Mouse (Mus musculus) forebrain, embryonic 13.5 days (tissue): ENCODE measurements around the gene Fndc8. TPM values are rescaled to one million over a fixed set of nuclear protein-coding genes. Genes with fewer than 3 reads are reported as not detected.

Source experiments
- ATAC-seq: fragments of 200-750 bp; cut with Nextera tagmentation; 2 replicates; pipeline ENCODE4 v1.8.0; 2017
- H3K27ac ChIP-seq: fragments of 300-500 bp; sonication (generic); 2 replicates; pipeline ENCODE4 v1.5.1; 2015; ENCODE audit warnings: inconsistent platforms, mild to moderate bottlenecking, moderate library complexity
- H3K27me3 ChIP-seq: fragments of 300-500 bp; sonication (generic); 2 replicates; pipeline ENCODE4 v1.6.1; 2015; ENCODE audit warnings: mild to moderate bottlenecking, inconsistent platforms
- H3K36me3 ChIP-seq: fragments of 300-500 bp; sonication (generic); 2 replicates; pipeline ENCODE4 v1.6.1; 2015; ENCODE audit warnings: mild to moderate bottlenecking, inconsistent platforms; ENCODE audit not compliant: poor library complexity, severe bottlenecking
- H3K4me1 ChIP-seq: fragments of 300-500 bp; sonication (generic); 2 replicates; pipeline ENCODE4 v1.6.1; 2015; ENCODE audit warnings: inconsistent platforms
- H3K4me2 ChIP-seq: fragments of 300-500 bp; sonication (generic); 2 replicates; pipeline ENCODE4 v1.6.1; 2015; ENCODE audit warnings: inconsistent platforms, mild to moderate bottlenecking, moderate library complexity
- H3K4me3 ChIP-seq: fragments of 300-500 bp; sonication (generic); 2 replicates; pipeline ENCODE4 v1.5.1; 2015; ENCODE audit warnings: mild to moderate bottlenecking, inconsistent platforms
- H3K9ac ChIP-seq: fragments of 300-500 bp; sonication (generic); 2 replicates; pipeline ENCODE4 v1.6.1; 2015; ENCODE audit warnings: mild to moderate bottlenecking, inconsistent platforms
- H3K9me3 ChIP-seq: fragments of 300-500 bp; sonication (generic); replicated peaks from 2 replicates; pipeline ENCODE4 v1.6.1; 2016; ENCODE audit warnings: inconsistent platforms
- WGBS: fragments of 180-500 bp; shearing (Covaris S2); methylation state at CpG from one replicate; pipeline ENCODE4 v1.1.7; 2015; 5-methylcytosine and 5-hydroxymethylcytosine counted together
- polyA plus RNA-seq: library from polyadenylated mRNA; unstranded; fragments of >200 nt; fragmentation: Nextera tagmentation; extraction: Ambion mirVana; gene quantifications from 2 replicates; pipeline ENCODE4 v1.2.1, GENCODE M21; 2015

The Fndc8 gene
- polyA plus RNA-seq, 1 experiment from 2014 or later, result 0.22 TPM

GRCm38 (mm10) chr11:82899720-82900119 lies 7.8 kb downstream of the Fndc8 start:
- Histone ChIP-seq H3K9ac (no peak overlapping the region), H3K4me2 (no peak overlapping the region), H3K36me3 (peaks cover 74% of the 10 kb centered on the region), H3K9me3 (no peaks in the 10 kb centered on the region), H3K27me3 (no peaks in the 10 kb centered on the region), H3K27ac (no peak overlapping the region), H3K4me1 (no peaks in the 10 kb centered on the region), H3K4me3 (no peak overlapping the region)
- ATAC-seq, result no peak
- WGBS, result 96% methylated on average over 5 of the region's 5 CpGs

DNA sequence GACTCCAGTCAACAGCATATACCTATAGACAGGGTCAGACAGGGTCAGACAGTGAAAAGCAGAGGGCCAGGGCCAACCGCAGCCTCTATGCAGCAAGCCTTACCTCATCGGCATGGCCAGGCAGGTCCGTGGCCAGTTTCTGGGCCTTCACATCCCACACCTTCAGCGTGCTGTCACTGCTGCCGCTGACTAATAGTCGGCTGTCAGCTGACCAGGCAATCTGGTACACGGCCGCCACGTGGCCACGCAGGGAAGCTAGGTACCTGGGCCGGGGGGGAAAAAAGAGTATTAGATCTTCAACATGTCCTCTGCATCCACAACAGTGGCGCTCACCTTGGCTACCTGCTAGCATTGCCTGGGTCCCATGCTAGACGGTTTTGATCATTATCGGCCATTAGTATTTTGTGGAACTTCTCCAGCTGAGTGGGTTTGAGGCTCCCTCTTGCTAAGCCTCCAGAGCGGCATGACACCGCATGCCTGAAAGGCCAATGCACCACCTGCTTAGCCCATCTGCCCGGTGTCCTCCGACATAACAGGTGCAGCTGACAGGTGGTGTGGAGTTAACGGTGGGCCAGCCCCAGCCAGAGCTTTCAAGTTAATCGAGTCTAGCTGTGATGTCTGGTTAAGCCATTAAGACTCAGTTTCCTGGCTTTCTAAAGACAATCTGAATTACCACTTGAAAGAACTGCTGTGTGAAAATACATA lies 9.8 kb downstream of the Fndc8 start:
- Histone ChIP-seq H3K9me3 (no peaks in the 10 kb centered on the region), H3K9ac (no peak overlapping the region), H3K36me3 (peaks cover 92% of the 10 kb centered on the region), H3K27ac (no peak overlapping the region), H3K27me3 (no peaks in the 10 kb centered on the region), H3K4me3 (no peak overlapping the region), H3K4me2 (no peak overlapping the region), H3K4me1 (no peaks in the 10 kb centered on the region)
- WGBS, result 91% methylated on average over 20 of the region's 20 CpGs
- ATAC-seq, result no peak

DNA sequence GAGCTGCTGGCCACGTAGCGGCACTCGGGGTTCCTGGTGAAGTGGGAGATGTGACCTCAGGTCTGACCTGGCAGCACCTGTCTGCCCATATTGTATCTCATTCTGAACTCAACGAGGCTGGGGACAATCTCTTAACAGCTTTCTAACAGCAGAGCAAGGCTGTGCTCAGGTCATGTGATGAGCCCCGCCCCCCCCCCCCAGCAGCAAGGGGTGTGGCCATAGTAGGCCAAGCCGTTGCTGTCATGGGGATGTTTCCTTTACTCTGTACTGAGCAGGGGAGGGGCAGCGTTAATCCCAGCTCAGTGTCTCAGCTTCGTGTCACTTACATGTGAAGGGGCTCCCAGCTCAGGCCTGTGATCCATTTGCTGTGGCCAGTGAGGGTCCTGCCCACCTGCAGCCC lies 13.0 kb downstream of the Fndc8 start:
- 65% methylated on average over 8 of the region's 8 CpGs for WGBS
- H3K27ac ChIP-seq, result no peak overlapping the region
- H3K36me3 ChIP-seq, result peaks cover 66% of the 10 kb centered on the region
- H3K9me3 ChIP-seq, result no peaks in the 10 kb centered on the region
- no peak overlapping the region for H3K4me2 ChIP-seq
- H3K4me3 ChIP-seq, result no peak overlapping the region
- H3K9ac ChIP-seq, result no peak overlapping the region
- no peak for ATAC-seq
- H3K4me1 ChIP-seq, result peaks cover 9% of the 10 kb centered on the region
- H3K27me3 ChIP-seq, result no peaks in the 10 kb centered on the region

- Histone ChIP-seq H3K4me2 (no peak overlapping the region), H3K9me3 (no peaks in the 10 kb centered on the region), H3K9ac (no peak overlapping the region), H3K36me3 (peaks cover 57% of the 10 kb centered on the region), H3K27me3 (no peaks in the 10 kb centered on the region), H3K4me1 (peaks cover 9% of the 10 kb centered on the region), H3K27ac (no peak overlapping the region), H3K4me3 (no peak overlapping the region)
- WGBS, result 86% methylated on average over 5 of the region's 5 CpGs
- ATAC-seq, result no peak
These were observed 13.9 kb downstream of the Fndc8 start for GRCm38 (mm10) chr11:82905816-82906215.

DNA sequence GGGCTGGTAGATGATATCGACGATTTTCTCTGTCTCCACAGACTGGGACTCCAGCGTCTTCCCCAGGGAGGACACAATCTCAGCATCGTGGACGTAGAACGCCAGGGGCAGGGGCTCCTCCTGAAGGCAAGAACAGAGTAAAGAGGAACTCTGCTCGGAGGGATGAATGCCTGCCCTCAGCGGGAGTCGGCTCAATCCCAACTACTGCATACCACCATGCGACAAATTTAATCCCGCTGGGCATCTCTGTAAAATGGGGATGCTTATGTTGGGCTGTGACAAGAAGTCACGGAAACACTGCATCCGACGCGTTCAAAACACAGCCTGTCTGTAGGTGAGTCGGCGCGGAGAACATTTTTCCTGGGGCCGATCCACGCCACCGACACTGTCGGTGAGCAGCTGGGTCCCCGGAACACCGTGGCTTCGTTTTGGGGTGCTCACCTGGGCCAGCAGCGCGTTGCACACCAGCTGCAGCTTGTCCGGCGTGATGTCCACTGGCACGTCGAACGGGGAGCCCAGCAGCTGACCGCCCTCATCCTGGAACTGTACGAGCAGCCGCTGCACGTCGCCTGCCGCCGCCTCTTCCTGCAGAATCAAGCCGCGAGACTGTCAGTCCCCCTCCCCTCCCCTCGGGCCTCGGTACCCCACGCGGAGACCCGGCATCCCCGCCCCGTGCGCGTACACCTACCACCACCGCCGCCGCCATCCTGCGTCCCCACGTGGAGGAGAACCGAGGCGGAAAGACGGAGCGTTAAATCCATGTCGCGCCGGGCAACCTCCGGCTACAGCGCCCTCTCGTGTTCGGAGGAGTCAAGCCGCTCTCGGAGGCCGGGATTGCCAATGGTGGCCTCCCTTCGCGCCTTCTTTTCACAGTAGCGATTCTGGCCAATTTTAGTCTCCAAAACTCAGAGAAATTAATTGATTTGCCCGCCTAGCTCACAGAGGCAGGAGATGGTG lies 16.0 kb downstream of the Fndc8 start, which contains the start of gene Nle1:
Gene Nle1 (minus strand): TSS at position 761 of the 957 bp plus-strand sequence.
- peak within 1 kb of the TSS; percentile 85 for H3K4me3 ChIP-seq
- peak; percentile 94 for ATAC-seq
- 1% methylated on average over 72 of the region's 73 CpGs for WGBS
- H3K27me3 ChIP-seq, result peaks cover 8% of the 10 kb centered on the region; the same call in 1 of the 2 replicates
- peak within 1 kb of the TSS; percentile 85 for H3K4me2 ChIP-seq
- no peak within 1 kb of the TSS for H3K27ac ChIP-seq
- peak within 1 kb of the TSS; percentile 85 for H3K9ac ChIP-seq
- peaks cover 9% of the 10 kb centered on the region for H3K4me1 ChIP-seq
- no peaks in the 10 kb centered on the region for H3K9me3 ChIP-seq
- H3K36me3 ChIP-seq, result peaks cover 36% of the 10 kb centered on the region

- 48% methylated on average over 10 of the region's 10 CpGs for WGBS
- peaks cover 9% of the 10 kb centered on the region for H3K4me1 ChIP-seq
- peaks cover 14% of the 10 kb centered on the region for H3K27me3 ChIP-seq
- H3K9ac ChIP-seq, result peak overlapping the region; percentile 85
- peak overlapping the region; percentile 85 for H3K4me3 ChIP-seq
- no peak overlapping the region for H3K27ac ChIP-seq
- peak overlapping the region; percentile 85 for H3K4me2 ChIP-seq
- ATAC-seq, result peak; percentile 10; the same call in 1 of the 2 replicates
- no peaks in the 10 kb centered on the region for H3K9me3 ChIP-seq
- peaks cover 29% of the 10 kb centered on the region for H3K36me3 ChIP-seq
These were observed 16.7 kb downstream of the Fndc8 start for GRCm38 (mm10) chr11:82908608-82908989.

GRCm38 (mm10) chr11:82910250-82910649 lies 18.3 kb downstream of the Fndc8 start, which contains the start of gene Unc45b:
Gene Unc45b, plus strand, starts transcription at chr11:82910550.
- Histone ChIP-seq H3K9me3 (no peaks in the 10 kb centered on the region), H3K4me3 (no peak within 1 kb of the TSS), H3K4me1 (peaks cover 13% of the 10 kb centered on the region), H3K27me3 (peaks cover 23% of the 10 kb centered on the region), H3K36me3 (peaks cover 13% of the 10 kb centered on the region), H3K27ac (no peak within 1 kb of the TSS), H3K4me2 (no peak within 1 kb of the TSS), H3K9ac (no peak within 1 kb of the TSS)
- WGBS, result 91% methylated on average over 4 of the region's 4 CpGs
- ATAC-seq, result no peak

- Histone ChIP-seq H3K4me2 (no peak overlapping the region), H3K9ac (no peak overlapping the region), H3K4me3 (no peak overlapping the region), H3K9me3 (no peaks in the 10 kb centered on the region), H3K36me3 (peaks cover 7% of the 10 kb centered on the region; the same call in 1 of the 2 replicates), H3K27ac (no peak overlapping the region), H3K27me3 (peaks cover 23% of the 10 kb centered on the region), H3K4me1 (peaks cover 13% of the 10 kb centered on the region)
- WGBS, result 90% methylated on average over 11 of the region's 11 CpGs
- ATAC-seq, result no peak
These were observed 18.9 kb downstream of the Fndc8 start for GRCm38 (mm10) chr11:82910679-82911389.

- H3K4me1 ChIP-seq, result 0 out of 2 replicates have a peak, but pooled peaks cover 3% of the 10 kb centered on the region
- ATAC-seq, result peak; percentile 53
- 0 out of 2 replicates have a peak overlapping the region, but pooled peaks have one; percentile 18 for H3K4me3 ChIP-seq
- H3K27me3 ChIP-seq, result peaks cover 26% of the 10 kb centered on the region
- H3K9ac ChIP-seq, result no peak overlapping the region; the same call in 1 of the 2 replicates
- no peaks in the 10 kb centered on the region for H3K9me3 ChIP-seq
- peak overlapping the region; percentile 54 for H3K4me2 ChIP-seq
- H3K27ac ChIP-seq, result no peak overlapping the region
- 7% methylated on average over 16 of the region's 16 CpGs for WGBS
- no peaks in the 10 kb centered on the region for H3K36me3 ChIP-seq
These were observed 22.9 kb downstream of the Fndc8 start for GRCm38 (mm10) chr11:82914711-82915352.

DNA sequence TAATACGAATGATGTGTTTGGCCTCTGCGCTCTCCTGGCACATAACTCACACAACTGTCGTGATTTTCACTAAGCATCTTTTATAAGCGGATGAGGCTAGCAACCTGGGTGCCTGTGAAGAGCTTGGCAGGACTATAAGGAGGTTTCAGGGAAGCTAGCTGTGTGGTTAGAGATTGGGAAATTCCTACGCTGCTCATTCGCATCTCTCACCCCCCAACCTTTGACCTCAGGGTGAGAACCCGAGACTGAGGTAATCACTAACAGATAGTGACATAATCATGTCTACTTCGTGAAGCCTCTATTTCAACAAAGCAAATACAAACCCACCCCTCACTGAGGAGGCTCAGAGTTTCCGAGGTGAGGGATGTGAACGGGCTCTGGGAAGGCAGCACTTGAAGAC lies 28.8 kb downstream of the Fndc8 start:
- Histone ChIP-seq H3K4me3 (no peak overlapping the region), H3K4me1 (no peaks in the 10 kb centered on the region), H3K36me3 (no peaks in the 10 kb centered on the region), H3K9ac (no peak overlapping the region), H3K9me3 (no peaks in the 10 kb centered on the region), H3K27me3 (peaks cover 17% of the 10 kb centered on the region), H3K27ac (no peak overlapping the region), H3K4me2 (no peak overlapping the region)
- 73% methylated on average over 10 of the region's 10 CpGs for WGBS
- no peak for ATAC-seq

- 76% methylated on average over 4 of the region's 4 CpGs for WGBS
- Histone ChIP-seq H3K4me2 (no peak overlapping the region), H3K4me1 (no peaks in the 10 kb centered on the region), H3K27ac (no peak overlapping the region), H3K9me3 (no peaks in the 10 kb centered on the region), H3K9ac (no peak overlapping the region), H3K27me3 (peaks cover 24% of the 10 kb centered on the region), H3K36me3 (no peaks in the 10 kb centered on the region), H3K4me3 (no peak overlapping the region)
- no peak for ATAC-seq
These were observed 29.8 kb downstream of the Fndc8 start for GRCm38 (mm10) chr11:82921691-82922090.
